In the genomic region with DNA sequence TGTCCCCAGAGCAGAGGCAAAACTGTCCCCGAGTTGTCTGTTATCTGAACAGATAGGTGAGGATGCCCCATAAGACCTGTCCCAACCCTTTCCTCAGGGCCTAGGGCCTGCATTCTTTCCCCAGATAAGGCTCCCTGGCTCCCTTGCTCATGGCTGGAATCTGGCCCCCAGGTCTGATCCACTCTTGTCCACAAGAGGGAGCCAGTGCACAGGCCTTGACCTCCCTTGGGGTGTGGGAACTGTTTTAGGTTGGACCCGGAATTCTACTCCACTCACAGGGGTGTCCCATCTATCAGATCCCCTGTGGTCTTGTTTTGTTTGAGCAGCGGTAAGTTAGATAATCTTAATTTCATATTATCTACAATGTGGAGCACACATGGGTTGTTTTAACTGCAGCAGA, we compare ENCODE assay signal across 8 mouse cellular contexts. TPM values are rescaled to one million over a fixed set of nuclear protein-coding genes. Genes with fewer than 3 reads are reported as not detected.
DNase-seq lines count a peak whose midpoint lies in the region; ATAC-seq lines count a peak whose summit lies in the region.

No protein-coding gene starts in this region.

- WGBS in forebrain, embryonic 16.5 days, result 9% methylated on average over 3 of the region's 3 CpGs
- 6% methylated on average over 3 of the region's 3 CpGs for WGBS in hindbrain, embryonic 12.5 days

- H3K27me3 ChIP-seq in forebrain, embryonic 16.5 days (replicated peaks; ENCODE audit: control insufficient read depth, insufficient read depth, low read length), result peaks cover 4% of the 10 kb centered on the region; the same call in 1 of the 2 replicates
- peaks cover 15% of the 10 kb centered on the region for H3K27me3 ChIP-seq in hindbrain, embryonic 12.5 days

- no peaks in the 10 kb centered on the region for H3K36me3 ChIP-seq in forebrain, embryonic 16.5 days (ENCODE audit: control insufficient read depth, insufficient read depth)
- H3K36me3 ChIP-seq in hindbrain, embryonic 12.5 days, result no peaks in the 10 kb centered on the region

- no peak overlapping the region for H3K27ac ChIP-seq in forebrain, embryonic 16.5 days (ENCODE audit: low read length)
- H3K27ac ChIP-seq in hindbrain, embryonic 12.5 days, result no peak overlapping the region

- ATAC-seq in forebrain, embryonic 16.5 days, result peak; percentile 76; the same call in 1 of the 2 replicates
- peak; percentile 57; the same call in 1 of the 2 replicates for ATAC-seq in hindbrain, embryonic 12.5 days (ENCODE audit: low FRiP score)

- DNase-seq in R1 (ENCODE audit: low read depth, low spot score), result peak; percentile 78
- DNase-seq in cerebellum, adult 18-20 months, result peak; percentile 68 to 80
- DNase-seq in layer of hippocampus, postnatal 25 days (ENCODE audit: extremely low spot score in 1 of 2, low spot score in 1 of 2), result peak; percentile 72 to 81
- peak; percentile 68 to 82 for DNase-seq in lung, postnatal 4 days
- DNase-seq in right cerebral cortex, adult 18-20 months, result peak; percentile 63
- peak; percentile 73 for DNase-seq in urinary bladder, postnatal 25 days (ENCODE audit: low spot score)

- H3K4me2 ChIP-seq in forebrain, embryonic 16.5 days (ENCODE audit: low read length), result no peak overlapping the region
- no peak overlapping the region for H3K4me2 ChIP-seq in hindbrain, embryonic 12.5 days (replicated peaks)

- no peak overlapping the region for H3K4me3 ChIP-seq in forebrain, embryonic 16.5 days (replicated peaks; ENCODE audit: low read length)
- no peak overlapping the region for H3K4me3 ChIP-seq in hindbrain, embryonic 12.5 days

- 0 out of 2 replicates have a peak, but pooled peaks cover 6% of the 10 kb centered on the region for H3K4me1 ChIP-seq in forebrain, embryonic 16.5 days (replicated peaks; ENCODE audit: control insufficient read depth, insufficient read depth, low read length)
- peaks cover 31% of the 10 kb centered on the region for H3K4me1 ChIP-seq in hindbrain, embryonic 12.5 days

- H3K9me3 ChIP-seq in forebrain, embryonic 16.5 days (ENCODE audit: control insufficient read depth, low read length), result no peaks in the 10 kb centered on the region
- no peaks in the 10 kb centered on the region for H3K9me3 ChIP-seq in hindbrain, embryonic 12.5 days (replicated peaks)

- no peak overlapping the region for H3K9ac ChIP-seq in forebrain, embryonic 16.5 days (replicated peaks; ENCODE audit: low read depth, low read length)
- H3K9ac ChIP-seq in hindbrain, embryonic 12.5 days, result no peak overlapping the region

RNA-seq across cellular contexts. Expression of a gene that starts 35.1 kb away (rescaled TPM):
- polyA plus RNA-seq in forebrain, embryonic 16.5 days (2015; fragmentation: Nextera tagmentation; extraction: Ambion mirVana), result 0.39 and 0.53 TPM in 2 replicates
- polyA plus RNA-seq in hindbrain, embryonic 12.5 days (2016; fragmentation: Nextera tagmentation; extraction: Ambion mirVana), result 2.5 and 2.9 TPM in 2 replicates
- total RNA-seq in layer of hippocampus, postnatal 25 days (2021), result under 1 TPM; 0.25 to 0.33 TPM
